Mouse (Mus musculus) regulatory T cell (primary cell): ENCODE results near the gene Slc43a3.

ENCODE experiments used
- in situ Hi-C: fragments of 300-600 bp; cut with MboI, MseI; formaldehyde crosslinking; loops from one replicate; pipeline ENCODE4 v1.15.1; 2025; ENCODE audit warnings: high pct_unique_total_duplicates

The Slc43a3 gene

GRCm38 (mm10) chr2:84937491-84938150 lies 1.2 kb downstream of the Slc43a3 start:
- in situ Hi-C loops = no loop called here

GRCm38 (mm10) chr2:84938249-84938946 lies 2.0 kb downstream of the Slc43a3 start:
- in situ Hi-C loops = no loop called here

GRCm38 (mm10) chr2:84939306-84939705 lies 2.9 kb downstream of the Slc43a3 start:
- in situ Hi-C loops = no loop called here

GRCm38 (mm10) chr2:84939711-84940110 lies 3.3 kb downstream of the Slc43a3 start:
- in situ Hi-C loops = loop anchor here (5.0 kb wide), 1 partner anchor 103 kb away; no protein-coding TSS in a partner anchor

- in situ Hi-C loops = loop anchor here (5.0 kb wide), 1 partner anchor 101 kb away; no protein-coding TSS in a partner anchor
Measured at GRCm38 (mm10) chr2:84941332-84941731, 5.0 kb downstream of the Slc43a3 start.

GRCm38 (mm10) chr2:84941795-84942194 lies 5.4 kb downstream of the Slc43a3 start:
- in situ Hi-C loops = loop anchor here (5.0 kb wide), 1 partner anchor 101 kb away; no protein-coding TSS in a partner anchor

GRCm38 (mm10) chr2:84947154-84947771 lies 10.9 kb downstream of the Slc43a3 start:
- in situ Hi-C loops = no loop called here

- in situ Hi-C loops = no loop called here
Measured at GRCm38 (mm10) chr2:84948252-84948651, 11.9 kb downstream of the Slc43a3 start.

- in situ Hi-C loops = no loop called here
Measured at GRCm38 (mm10) chr2:84948721-84949120, 12.3 kb downstream of the Slc43a3 start.

- in situ Hi-C loops = loop anchor here (10.0 kb wide), 1 partner anchor 1296 kb away; no protein-coding TSS in a partner anchor
Measured at GRCm38 (mm10) chr2:84951027-84951426, 14.6 kb downstream of the Slc43a3 start.

GRCm38 (mm10) chr2:84952251-84952650 lies 15.9 kb downstream of the Slc43a3 start:
- in situ Hi-C loops = loop anchor here (10.0 kb wide), 1 partner anchor 1297 kb away; no protein-coding TSS in a partner anchor

- in situ Hi-C loops = loop anchor here (10.0 kb wide), 1 partner anchor 1298 kb away; no protein-coding TSS in a partner anchor
Measured at GRCm38 (mm10) chr2:84952693-84953092, 16.3 kb downstream of the Slc43a3 start.

- in situ Hi-C loops = loop anchor here (5.0 to 10.0 kb wide), 2 partner anchors 83 to 1301 kb away; no protein-coding TSS in a partner anchor
Measured at GRCm38 (mm10) chr2:84955435-84955834, 19.1 kb downstream of the Slc43a3 start.

- in situ Hi-C loops = loop anchor here (5.0 to 10.0 kb wide), 2 partner anchors 84 to 1301 kb away; no protein-coding TSS in a partner anchor
Measured at GRCm38 (mm10) chr2:84956274-84956673, 19.9 kb downstream of the Slc43a3 start.

GRCm38 (mm10) chr2:84958588-84959264 lies 22.3 kb downstream of the Slc43a3 start:
- in situ Hi-C loops = loop anchor here (5.0 to 10.0 kb wide), 2 partner anchors 86 to 1304 kb away; no protein-coding TSS in a partner anchor

GRCm38 (mm10) chr2:84961300-84961699 lies 24.9 kb downstream of the Slc43a3 start:
- in situ Hi-C loops = no loop called here

- in situ Hi-C loops = no loop called here
Measured at GRCm38 (mm10) chr2:84961901-84962300, 25.5 kb downstream of the Slc43a3 start.

GRCm38 (mm10) chr2:84962906-84963507 lies 26.6 kb downstream of the Slc43a3 start:
- in situ Hi-C loops = no loop called here

GRCm38 (mm10) chr2:84964111-84964801 lies 27.9 kb downstream of the Slc43a3 start:
- in situ Hi-C loops = no loop called here

GRCm38 (mm10) chr2:84967318-84967991 lies 31.1 kb downstream of the Slc43a3 start:
- in situ Hi-C loops = no loop called here
